Comparison of ENCODE assay signal across 28 mouse cellular contexts in genomic region chr12:105086781-105087180, GRCm38 (mm10). TPM values are rescaled to one million over a fixed set of nuclear protein-coding genes. Genes with fewer than 3 reads are reported as not detected.
"Had no signal": no experiment of that assay in that cellular context is flagged by ENCODE, and none has a peak within 500 bp of the region (broad histone marks: within the 10 kb centered on the region; RNA-seq: fewer than 3 reads in every experiment).

No protein-coding gene starts in this region.

- H3K9me3 ChIP-seq: neural tube, embryonic 12.5 days; neural tube, embryonic 15.5 days; stomach, embryonic 15.5 days had no signal

- H3K27ac ChIP-seq: kidney, postnatal 0 days; layer of hippocampus, adult 2 months; liver, embryonic 14.5 days; midbrain, embryonic 10.5 days; neural tube, embryonic 12.5 days; neural tube, embryonic 15.5 days; stomach, embryonic 15.5 days had no signal

- H3K4me1 ChIP-seq: stomach, embryonic 15.5 days had no signal

- DNase-seq: kidney, postnatal 25 days; layer of hippocampus, adult 9-11 months; liver, postnatal 0 days; lung, embryonic 14.5 days; lung, postnatal 10 days; lung, postnatal 36 days; midbrain, embryonic 14.5 days; right cerebral cortex, adult 18-20 months; right cerebral cortex, postnatal 14 days; right cerebral cortex, postnatal 4 days; thymus, adult 18-20 months; thymus, postnatal 36 days had no signal

- H3K4me2 ChIP-seq: lung, embryonic 14.5 days; neural tube, embryonic 12.5 days; neural tube, embryonic 15.5 days; stomach, embryonic 15.5 days had no signal

- H3K27me3 ChIP-seq: neural tube, embryonic 12.5 days; neural tube, embryonic 15.5 days; stomach, embryonic 15.5 days had no signal

- ATAC-seq: liver, postnatal 0 days had no signal

- H3K9ac ChIP-seq: liver, embryonic 14.5 days; liver, postnatal 0 days; lung, embryonic 14.5 days; neural tube, embryonic 12.5 days; neural tube, embryonic 15.5 days; stomach, embryonic 15.5 days had no signal

- H3K4me3 ChIP-seq: layer of hippocampus, adult 2 months; megakaryocyte, embryonic 14.5 days; midbrain, embryonic 10.5 days; neural tube, embryonic 12.5 days; neural tube, embryonic 15.5 days; stomach, embryonic 15.5 days had no signal

- H3K36me3 ChIP-seq: midbrain, embryonic 10.5 days; neural tube, embryonic 12.5 days; neural tube, embryonic 15.5 days; stomach, embryonic 15.5 days had no signal

RNA-seq across cellular contexts. Expression of gene Tcl1b2, which starts 59.0 kb away (rescaled TPM):
- total RNA-seq: layer of hippocampus, adult 2 months; layer of hippocampus, postnatal 25 days; left cerebral cortex, adult 18-20 months; left cerebral cortex, postnatal 25 days; liver, adult 2 months had no signal
- polyA plus RNA-seq: kidney, embryonic 14.5 days; kidney, postnatal 0 days; large intestine, adult 2 months; limb, embryonic 11.5 days; liver, adult 2 months; liver, postnatal 0 days; lung, embryonic 14.5 days; midbrain, embryonic 10.5 days; midbrain, embryonic 14.5 days; neural tube, embryonic 12.5 days; neural tube, embryonic 15.5 days; stomach, embryonic 15.5 days; urinary bladder, adult 2 months had no signal
